Mouse (Mus musculus) effector memory CD4-positive, alpha-beta T cell, adult 5 months (primary cell): ENCODE measurements around the gene Tbc1d21. TPM values are rescaled to one million over a fixed set of nuclear protein-coding genes. Genes with fewer than 3 reads are reported as not detected.

Experiments used
- polyA plus RNA-seq: library from polyadenylated mRNA; unstranded; fragments of 100-300 nt; shearing (Covaris generic); gene quantifications from one replicate; pipeline ENCODE4 v1.2.1, GENCODE M21; 2017

Gene Tbc1d21
- polyA plus RNA-seq: not detected

DNA sequence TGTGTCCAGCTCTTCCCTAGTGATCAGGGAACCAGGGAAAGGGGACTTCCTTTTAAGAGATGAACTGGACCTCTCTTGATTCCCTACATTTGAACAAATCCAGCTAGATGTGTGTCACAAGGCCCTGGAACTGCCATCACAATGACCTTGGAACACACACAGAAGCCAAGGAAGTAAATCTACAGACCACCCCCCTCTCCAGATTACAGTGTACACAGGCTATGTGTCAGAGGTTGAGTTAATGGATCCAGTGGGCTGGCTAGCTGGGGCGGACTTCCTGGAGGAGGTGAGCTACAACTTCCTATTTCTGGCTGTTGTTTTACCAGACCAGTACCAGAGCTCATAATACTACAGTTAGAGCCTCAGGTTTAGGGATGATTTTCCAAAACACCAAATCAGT is at the start of gene Tbc1d21:
Tbc1d21 (minus strand) TSS at position 101 of the 400 bp plus-strand sequence.

DNA sequence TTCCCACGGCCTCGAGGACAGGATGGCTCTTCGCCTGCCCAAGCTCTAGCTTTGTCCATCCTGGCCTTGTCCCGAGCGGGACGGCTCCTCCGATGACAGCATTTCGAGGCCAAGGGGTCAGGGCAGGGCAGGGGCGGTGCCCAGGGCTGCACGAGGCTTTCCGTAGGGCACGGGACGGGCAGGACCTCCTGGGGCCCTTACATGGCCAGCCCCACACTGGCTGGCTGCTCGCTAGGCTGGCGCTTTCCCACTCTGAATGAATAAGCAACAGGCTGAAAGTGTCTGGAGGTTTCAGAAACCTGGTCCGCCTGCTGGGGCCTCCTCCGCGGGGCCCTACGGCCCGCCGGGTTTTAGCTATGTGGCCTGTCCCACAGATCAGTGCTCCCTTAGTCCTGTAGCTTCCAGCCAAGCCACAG is 57.3 kb downstream of the Tbc1d21 start, which contains the start of gene Loxl1:
Loxl1 (minus strand) TSS at position 243 of the 416 bp plus-strand sequence.

Other genes starting within 250 kb of the Tbc1d21 start
- not detected for gene Islr, start 166.1 kb downstream of the Tbc1d21 start, polyA plus RNA-seq
- gene Islr2, start 166.1 kb downstream of the Tbc1d21 start, polyA plus RNA-seq: not detected
- gene Pml, start 120.7 kb downstream of the Tbc1d21 start, polyA plus RNA-seq: 41.4 TPM
- 13.4 TPM for gene Stoml1, start 117.3 kb downstream of the Tbc1d21 start, polyA plus RNA-seq
- gene Loxl1, start 57.3 kb downstream of the Tbc1d21 start, polyA plus RNA-seq: not detected
- gene Insyn1, start 118.1 kb upstream of the Tbc1d21 start, polyA plus RNA-seq: not detected
- gene Cd276, start 185.0 kb upstream of the Tbc1d21 start, polyA plus RNA-seq: not detected
- gene Nptn, start 211.8 kb upstream of the Tbc1d21 start, polyA plus RNA-seq: 127 TPM